Mouse (Mus musculus) liver, embryonic 16.5 days (tissue): ENCODE measurements at regions not wholly inside any gene's neighbourhood (a gene's known extent, or its start where the extent isn't known, plus 50 kb on each side); places are given as distances from the start of the nearest gene placed in this dataset.

ENCODE experiments used
- ATAC-seq: fragments of 200-750 bp; cut with Nextera tagmentation; 2 replicates; pipeline ENCODE4 v1.8.0; 2017; ENCODE audit warnings: low read depth, mild to moderate bottlenecking, moderate number of reproducible peaks, moderate library complexity
- H3K27ac ChIP-seq: fragments of 300-500 bp; sonication (generic); 2 replicates; pipeline ENCODE4 v1.5.1; 2014; ENCODE audit warnings: mild to moderate bottlenecking, low read length
- H3K27me3 ChIP-seq: fragments of 300-500 bp; sonication (generic); 2 replicates; pipeline ENCODE4 v1.6.1; 2014; ENCODE audit warnings: low read depth, low read length, mixed read lengths; ENCODE audit not compliant: control insufficient read depth, insufficient read depth
- H3K36me3 ChIP-seq: fragments of 300-500 bp; sonication (generic); 2 replicates; pipeline ENCODE4 v1.6.1; 2014; ENCODE audit warnings: mild to moderate bottlenecking; ENCODE audit not compliant: control insufficient read depth, insufficient read depth
- H3K4me1 ChIP-seq: fragments of 300-500 bp; sonication (generic); 2 replicates; pipeline ENCODE4 v1.6.1; 2014; ENCODE audit warnings: low read depth, low read length, mixed read lengths; ENCODE audit not compliant: control insufficient read depth
- H3K4me2 ChIP-seq: fragments of 300-500 bp; sonication (generic); 2 replicates; pipeline ENCODE4 v1.6.1; 2014; ENCODE audit warnings: low read depth, low read length, mixed read lengths
- H3K4me3 ChIP-seq: fragments of 300-500 bp; sonication (generic); 2 replicates; pipeline ENCODE4 v1.5.1; 2014; ENCODE audit warnings: low read depth, mild to moderate bottlenecking, low read length
- H3K9ac ChIP-seq: fragments of 300-500 bp; sonication (generic); 2 replicates; pipeline ENCODE4 v1.6.1; 2014; ENCODE audit warnings: low read depth, low read length
- H3K9me3 ChIP-seq: fragments of 300-500 bp; sonication (generic); replicated peaks from 2 replicates; pipeline ENCODE4 v1.6.1; 2016; ENCODE audit warnings: low read length; ENCODE audit not compliant: control insufficient read depth
- WGBS: fragments of 180-500 bp; shearing (Covaris S2); extraction: QIAGEN DNeasy Blood & Tissue Kit; methylation state at CpG from one replicate; pipeline ENCODE4 v1.1.7; 2014; ENCODE audit not compliant: insufficient replicate concordance; 5-methylcytosine and 5-hydroxymethylcytosine counted together

DNA sequence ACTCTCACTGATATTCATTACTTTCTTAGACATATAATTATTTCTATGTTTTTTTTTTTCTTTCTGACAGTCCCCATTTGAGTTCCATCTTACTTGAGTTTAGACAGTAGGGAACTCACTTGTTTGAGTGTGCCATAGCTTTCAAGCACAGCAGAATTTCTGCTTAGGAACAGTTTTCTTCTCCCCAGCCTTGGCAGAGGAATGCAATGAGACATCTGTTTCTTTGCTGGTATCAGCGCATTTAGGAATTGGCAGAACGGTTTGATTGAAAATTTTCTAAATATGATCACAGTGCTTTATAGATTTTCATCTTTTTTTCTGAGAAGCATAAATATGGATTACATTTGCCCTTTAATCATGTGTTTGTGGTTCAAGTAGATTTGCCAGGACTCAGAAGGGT lies 448.6 kb downstream of the Chl1 start:
- Histone ChIP-seq H3K9me3 (no peaks in the 10 kb centered on the region), H3K27me3 (no peaks in the 10 kb centered on the region), H3K9ac (no peak overlapping the region), H3K4me1 (no peaks in the 10 kb centered on the region), H3K4me2 (no peak overlapping the region), H3K27ac (no peak overlapping the region), H3K36me3 (no peaks in the 10 kb centered on the region), H3K4me3 (no peak overlapping the region)
- 57% methylated on average over 2 of the region's 2 CpGs for WGBS
- no peak for ATAC-seq

DNA sequence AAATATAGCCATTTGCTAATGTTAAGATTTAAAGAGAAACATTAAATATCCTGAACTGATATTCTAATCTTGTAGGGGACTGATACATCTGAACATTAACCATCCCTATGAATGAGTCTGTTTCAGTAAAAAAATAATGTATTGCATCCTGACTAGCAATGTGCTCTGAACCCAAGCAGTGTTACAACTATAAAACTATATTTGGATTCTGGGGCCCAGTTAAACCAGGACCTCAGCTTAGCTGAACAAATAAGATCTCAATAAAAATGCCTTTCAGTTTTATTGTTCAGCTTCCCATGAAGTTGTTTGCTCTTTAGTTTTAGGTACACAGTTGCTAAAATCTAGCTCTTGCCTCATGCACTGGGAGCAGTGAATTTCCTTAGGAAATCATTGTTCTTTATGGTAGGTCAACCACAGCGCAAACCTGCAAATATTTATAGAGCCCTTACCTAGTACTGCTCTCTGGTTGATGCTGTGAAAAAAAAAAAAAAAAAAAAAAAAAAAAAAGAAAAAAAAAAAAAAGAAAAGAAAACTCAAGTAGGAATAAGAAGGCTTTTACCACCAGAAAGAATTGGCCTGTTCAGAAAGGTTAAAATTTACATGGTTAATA lies 457.5 kb downstream of the Chl1 start:
- Histone ChIP-seq H3K27me3 (no peaks in the 10 kb centered on the region), H3K4me3 (no peak overlapping the region), H3K9ac (no peak overlapping the region), H3K36me3 (no peaks in the 10 kb centered on the region), H3K4me1 (no peaks in the 10 kb centered on the region), H3K9me3 (no peaks in the 10 kb centered on the region), H3K4me2 (no peak overlapping the region), H3K27ac (no peak overlapping the region)
- 60% methylated on average over 1 of the region's 1 CpGs for WGBS
- ATAC-seq = no peak

DNA sequence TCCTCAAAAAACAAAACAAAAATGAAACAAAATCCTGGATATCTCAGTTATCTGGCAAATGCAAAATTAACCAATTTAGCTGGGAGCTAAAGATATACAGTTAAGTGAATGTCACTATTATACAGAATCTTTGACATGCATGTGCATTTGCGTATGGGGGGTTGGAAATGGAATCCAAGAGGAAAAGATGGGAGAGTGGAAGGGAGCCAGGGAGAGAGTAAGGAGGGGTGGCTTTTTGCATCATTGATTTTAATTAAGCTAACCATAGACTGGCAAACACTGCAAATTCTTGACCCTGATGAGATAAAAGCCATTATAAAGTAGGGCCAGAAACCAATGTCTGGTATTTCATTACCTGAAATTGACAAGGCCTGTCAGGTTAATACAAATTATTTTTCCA lies 488.8 kb downstream of the Chl1 start:
- Histone ChIP-seq H3K9ac (no peak overlapping the region), H3K27me3 (no peaks in the 10 kb centered on the region), H3K9me3 (no peaks in the 10 kb centered on the region), H3K4me2 (no peak overlapping the region), H3K4me1 (no peaks in the 10 kb centered on the region), H3K36me3 (no peaks in the 10 kb centered on the region), H3K27ac (no peak overlapping the region), H3K4me3 (no peak overlapping the region)
- ATAC-seq = no peak
- 59% methylated on average over 1 of the region's 1 CpGs for WGBS

DNA sequence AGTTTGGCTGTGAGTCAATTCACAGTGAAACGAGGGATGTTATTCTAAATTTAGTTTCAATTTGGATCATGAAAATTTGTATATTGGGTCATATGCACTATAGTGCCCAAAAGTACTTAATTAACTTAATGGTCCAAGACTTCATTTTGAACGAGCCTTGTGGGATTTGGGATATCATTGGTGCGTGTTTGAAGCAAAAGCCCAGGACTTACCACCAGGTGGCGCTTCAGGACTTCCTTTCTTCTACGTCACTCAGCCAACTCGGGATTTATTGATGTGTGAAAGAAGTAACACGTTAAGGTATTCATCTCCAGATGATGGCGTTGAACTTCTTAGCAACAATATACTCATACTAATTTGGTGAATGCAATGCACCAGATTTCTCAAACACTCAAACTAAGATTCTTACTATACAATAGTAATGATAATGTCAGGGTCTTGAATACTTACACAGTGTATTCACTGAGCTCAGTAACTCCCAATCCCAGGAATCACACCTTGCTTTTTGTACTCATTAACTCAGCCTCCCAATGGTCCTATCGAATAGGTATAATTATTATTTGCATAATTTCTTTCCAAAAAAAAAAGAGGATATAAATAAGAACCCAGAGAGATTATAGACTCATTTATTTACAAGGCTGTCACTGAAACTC lies 464.0 kb upstream of the Cntn6 start:
- Histone ChIP-seq H3K4me3 (no peak overlapping the region), H3K27me3 (no peaks in the 10 kb centered on the region), H3K36me3 (no peaks in the 10 kb centered on the region), H3K9ac (no peak overlapping the region), H3K4me1 (no peaks in the 10 kb centered on the region), H3K9me3 (no peaks in the 10 kb centered on the region), H3K4me2 (no peak overlapping the region), H3K27ac (no peak overlapping the region)
- no peak for ATAC-seq
- 6% methylated on average over 9 of the region's 9 CpGs for WGBS

DNA sequence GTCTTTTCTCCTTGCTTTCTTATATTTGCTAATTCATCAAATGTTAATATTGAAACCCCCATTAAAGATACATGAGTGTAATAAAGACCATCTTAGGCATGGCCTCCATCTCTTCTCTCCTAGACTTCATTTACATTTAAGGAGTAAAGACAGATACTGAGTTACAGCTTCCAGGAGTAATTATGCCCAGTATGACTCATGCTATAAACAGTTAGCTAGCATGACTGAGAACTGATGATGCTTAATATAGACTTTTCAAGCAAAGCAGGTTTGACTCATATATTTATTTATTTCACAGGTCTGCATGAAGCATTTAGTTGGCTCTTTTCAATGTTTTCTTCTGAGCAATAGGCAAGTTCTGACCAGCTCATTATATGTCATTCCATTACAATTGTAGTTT lies 453.7 kb upstream of the Cntn6 start:
- no peaks in the 10 kb centered on the region for H3K9me3 ChIP-seq
- H3K4me1 ChIP-seq = no peaks in the 10 kb centered on the region

DNA sequence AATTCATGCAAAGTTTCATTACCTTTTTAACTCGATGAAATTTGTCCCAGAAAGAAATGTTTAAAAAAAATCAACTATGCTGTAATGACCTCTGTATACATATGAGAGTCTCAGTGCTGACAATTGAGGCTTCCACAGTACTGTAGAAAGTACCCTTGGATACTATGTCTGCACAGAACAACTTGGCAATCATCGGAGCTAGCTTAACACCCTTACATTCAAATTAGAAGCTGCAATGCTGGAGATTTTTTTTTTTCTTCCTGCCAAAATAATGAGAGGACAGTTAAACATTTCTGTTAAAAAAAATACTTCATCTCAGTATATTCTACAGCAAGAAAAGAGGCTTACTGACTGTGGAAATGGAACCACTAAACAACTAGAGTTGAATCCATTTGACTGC lies 452.1 kb upstream of the Cntn6 start:
- no peak overlapping the region for H3K4me2 ChIP-seq
- H3K9me3 ChIP-seq = no peaks in the 10 kb centered on the region
- H3K27me3 ChIP-seq = no peaks in the 10 kb centered on the region
- no peaks in the 10 kb centered on the region for H3K4me1 ChIP-seq
- no peak overlapping the region for H3K27ac ChIP-seq
- no peak overlapping the region for H3K9ac ChIP-seq
- WGBS = 58% methylated on average over 2 of the region's 2 CpGs
- ATAC-seq = no peak
- no peak overlapping the region for H3K4me3 ChIP-seq
- H3K36me3 ChIP-seq = no peaks in the 10 kb centered on the region

More for the DNA sequence above, 453.7 kb upstream of the Cntn6 start:
- Histone ChIP-seq H3K4me2 (no peak overlapping the region), H3K4me3 (no peak overlapping the region), H3K9ac (no peak overlapping the region), H3K27me3 (no peaks in the 10 kb centered on the region), H3K36me3 (no peaks in the 10 kb centered on the region), H3K27ac (no peak overlapping the region)
- no peak for ATAC-seq

DNA sequence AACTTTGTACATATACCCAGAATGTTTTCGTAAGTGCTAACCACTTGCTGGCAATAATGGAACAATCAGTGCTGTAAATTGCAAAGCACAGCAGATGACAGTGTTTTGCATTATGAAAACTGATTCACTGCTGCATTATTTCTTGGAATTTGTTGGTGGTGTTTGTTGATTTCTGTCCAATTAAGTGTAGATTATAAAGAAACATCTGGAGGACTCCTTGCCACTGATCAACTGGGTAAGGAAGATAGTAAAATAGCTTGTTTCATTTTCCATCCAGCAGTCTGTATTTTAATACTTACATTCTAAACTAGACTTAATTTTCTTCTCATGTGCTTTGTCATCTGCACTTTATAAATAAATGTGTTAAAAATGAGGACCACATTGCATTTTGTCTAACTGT lies 436.6 kb upstream of the Cntn6 start:
- Histone ChIP-seq H3K27ac (no peak overlapping the region), H3K4me2 (no peak overlapping the region), H3K4me3 (no peak overlapping the region), H3K27me3 (no peaks in the 10 kb centered on the region), H3K4me1 (no peaks in the 10 kb centered on the region), H3K9ac (no peak overlapping the region), H3K9me3 (no peaks in the 10 kb centered on the region), H3K36me3 (no peaks in the 10 kb centered on the region)
- 67% methylated on average over 1 of the region's 1 CpGs for WGBS
- no peak for ATAC-seq

DNA sequence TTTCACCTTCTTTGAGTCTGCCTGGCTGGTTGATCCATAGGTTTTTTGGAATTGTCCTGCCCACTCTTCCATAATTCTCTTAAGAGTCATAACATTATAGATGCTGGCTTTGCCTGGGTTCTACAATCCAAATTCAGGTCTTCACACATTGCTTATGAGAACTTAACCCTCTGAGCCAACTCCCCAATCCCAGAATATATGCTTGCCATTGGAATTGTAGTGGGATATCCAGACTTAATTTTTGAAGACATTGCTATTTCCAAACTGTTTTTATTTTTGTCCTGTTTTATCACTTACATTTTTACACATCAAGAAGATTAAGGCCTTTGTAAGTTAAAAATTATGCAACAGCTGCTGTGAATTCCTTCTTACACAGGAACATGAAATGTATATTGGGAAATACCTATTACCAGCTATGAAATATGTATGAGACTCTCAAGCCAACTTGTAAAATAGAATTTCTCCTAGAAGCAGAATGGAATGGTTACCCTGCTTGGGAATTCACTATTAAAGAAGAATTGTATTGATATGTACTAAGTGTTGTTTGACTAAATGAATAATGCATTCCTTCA lies 430.8 kb upstream of the Cntn6 start:
- no peak overlapping the region for H3K9ac ChIP-seq
- no peak overlapping the region for H3K4me2 ChIP-seq
- H3K9me3 ChIP-seq = no peaks in the 10 kb centered on the region
- no peaks in the 10 kb centered on the region for H3K27me3 ChIP-seq
- H3K27ac ChIP-seq = no peak overlapping the region
- ATAC-seq = no peak
- no peaks in the 10 kb centered on the region for H3K36me3 ChIP-seq
- no peak overlapping the region for H3K4me3 ChIP-seq
- no peaks in the 10 kb centered on the region for H3K4me1 ChIP-seq

DNA sequence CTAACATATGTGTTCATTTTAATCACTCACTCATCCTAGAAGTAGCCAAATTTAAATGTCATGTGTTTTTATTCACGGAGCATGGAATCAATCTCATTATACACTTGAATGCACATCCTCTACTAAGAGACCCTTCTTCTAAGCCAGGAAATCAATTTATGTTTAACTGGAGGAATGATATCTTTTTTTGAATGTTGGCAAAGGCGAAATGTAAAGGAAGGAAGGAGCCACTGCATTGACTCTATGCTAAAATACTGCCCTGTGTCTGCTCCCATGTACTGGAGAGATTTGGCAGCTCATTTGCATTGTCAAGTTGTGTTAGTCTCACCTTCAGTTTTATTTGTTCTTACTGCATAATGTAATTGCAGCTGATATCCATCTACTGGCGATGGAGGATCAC lies 412.0 kb upstream of the Cntn6 start:
- Histone ChIP-seq H3K27ac (no peak overlapping the region), H3K36me3 (no peaks in the 10 kb centered on the region), H3K4me3 (no peak overlapping the region), H3K4me2 (no peak overlapping the region), H3K4me1 (no peaks in the 10 kb centered on the region), H3K9ac (no peak overlapping the region), H3K27me3 (no peaks in the 10 kb centered on the region), H3K9me3 (no peaks in the 10 kb centered on the region)
- WGBS = 58% methylated on average over 3 of the region's 3 CpGs
- ATAC-seq = no peak
